ENCODE assay signal across 14 mouse cellular contexts in the genomic region with DNA sequence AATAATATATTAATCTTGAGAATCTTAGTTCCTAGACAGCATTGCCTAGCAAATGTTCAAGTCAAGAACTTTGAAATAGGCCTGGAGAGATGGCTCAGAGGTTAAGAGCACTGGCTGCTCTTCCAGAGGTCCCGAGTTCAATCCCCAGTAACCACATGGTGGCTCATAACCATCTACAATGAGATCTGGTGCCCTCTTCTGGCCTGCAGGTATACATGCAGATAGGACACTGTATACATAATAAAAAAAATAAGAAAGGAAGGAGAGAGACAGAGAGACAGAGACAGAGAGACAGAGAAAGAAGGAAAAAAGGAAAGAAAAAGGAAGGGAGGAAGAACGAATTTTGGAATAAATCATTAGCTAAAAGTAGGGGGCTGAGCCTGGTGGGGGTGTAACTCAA. TPM values are rescaled to one million over a fixed set of nuclear protein-coding genes. Genes with fewer than 3 reads are reported as not detected.
DNase-seq lines count a peak whose midpoint lies in the region; ATAC-seq and TF ChIP-seq lines count a peak whose summit lies in the region.
"Had no signal": no experiment of that assay in that cellular context is flagged by ENCODE, and none has a peak within 500 bp of the region (broad histone marks: within the 10 kb centered on the region; RNA-seq: fewer than 3 reads in every experiment).

No protein-coding gene starts in this region.

- no peaks in the 10 kb centered on the region for H3K36me3 ChIP-seq in liver, postnatal 0 days (replicated peaks; ENCODE audit: insufficient read depth, low read length)
- no peaks in the 10 kb centered on the region; the same call in 1 of the 2 replicates for H3K36me3 ChIP-seq in liver, embryonic 11.5 days (ENCODE audit: control insufficient read depth, insufficient read depth, low read length)
- no peaks in the 10 kb centered on the region for H3K36me3 ChIP-seq in ES-Bruce4 (ENCODE audit: control insufficient read depth, insufficient read depth, low read length, poor library complexity, severe bottlenecking)

- H3K9me3 ChIP-seq in liver, postnatal 0 days (ENCODE audit: low read length), result no peaks in the 10 kb centered on the region
- no peaks in the 10 kb centered on the region for H3K9me3 ChIP-seq in liver, embryonic 11.5 days (ENCODE audit: control insufficient read depth, low read length)
- no peaks in the 10 kb centered on the region for H3K9me3 ChIP-seq in ES-Bruce4 (replicated peaks; ENCODE audit: control insufficient read depth, insufficient read depth, low read length, poor library complexity, severe bottlenecking)
- H3K9me3 ChIP-seq: heart, embryonic 15.5 days; limb, embryonic 12.5 days had no signal

- H3K9ac ChIP-seq in liver, postnatal 0 days (replicated peaks), result no peak overlapping the region
- no peak overlapping the region for H3K9ac ChIP-seq in liver, embryonic 11.5 days (ENCODE audit: low read depth, low read length)
- no peak overlapping the region for H3K9ac ChIP-seq in ES-Bruce4 (ENCODE audit: low read depth, poor library complexity, severe bottlenecking)
- H3K9ac ChIP-seq: heart, embryonic 15.5 days; limb, embryonic 12.5 days had no signal

- no peaks in the 10 kb centered on the region for H3K27me3 ChIP-seq in liver, postnatal 0 days (ENCODE audit: insufficient read depth, low read length)
- no peaks in the 10 kb centered on the region for H3K27me3 ChIP-seq in liver, embryonic 11.5 days (replicated peaks; ENCODE audit: control insufficient read depth, insufficient read depth, low read length)
- H3K27me3 ChIP-seq in ES-Bruce4 (ENCODE audit: control insufficient read depth, insufficient read depth, low read length, poor library complexity, severe bottlenecking), result no peaks in the 10 kb centered on the region
- H3K27me3 ChIP-seq: heart, embryonic 15.5 days; limb, embryonic 12.5 days had no signal

- H3K4me2 ChIP-seq in liver, postnatal 0 days (ENCODE audit: low read depth, low read length), result no peak overlapping the region
- H3K4me2 ChIP-seq in liver, embryonic 11.5 days, result no peak overlapping the region
- H3K4me2 ChIP-seq: heart, embryonic 15.5 days; limb, embryonic 12.5 days had no signal

- peak; percentile 58 for TF ChIP-seq CTCF in liver, postnatal 0 days (IDR thresholded peaks at IDR 0.05; ENCODE audit: low read depth)
- TF ChIP-seq CTCF in ES-Bruce4 (IDR thresholded peaks at IDR 0.05; ENCODE audit: low read depth, low read length), result peak; percentile 6

- H3K4me1 ChIP-seq in liver, postnatal 0 days (ENCODE audit: insufficient read depth), result no peaks in the 10 kb centered on the region
- H3K4me1 ChIP-seq in liver, embryonic 11.5 days (replicated peaks; ENCODE audit: control insufficient read depth, insufficient read depth, low read length), result no peaks in the 10 kb centered on the region
- no peaks in the 10 kb centered on the region for H3K4me1 ChIP-seq in ES-Bruce4 (ENCODE audit: control insufficient read depth, insufficient read depth, low read length)
- H3K4me1 ChIP-seq: limb, embryonic 12.5 days had no signal

- H3K4me3 ChIP-seq in liver, postnatal 0 days (ENCODE audit: low read depth, low read length), result no peak overlapping the region
- no peak overlapping the region for H3K4me3 ChIP-seq in liver, embryonic 11.5 days (ENCODE audit: low read depth, low read length)
- no peak overlapping the region for H3K4me3 ChIP-seq in ES-Bruce4 (ENCODE audit: low read depth, low read length)
- H3K4me3 ChIP-seq: erythroblast, embryonic 14.5 days; heart, embryonic 15.5 days; limb, embryonic 12.5 days had no signal

- TF ChIP-seq POLR2A in ES-Bruce4 (IDR thresholded peaks at IDR 0.05; ENCODE audit: insufficient read depth, low read length), result no peak

- 32% methylated on average over 2 of the region's 2 CpGs for WGBS in liver, postnatal 0 days (ENCODE audit: insufficient replicate concordance)
- WGBS in liver, embryonic 11.5 days, result 54% methylated on average over 2 of the region's 2 CpGs

- no peak for ATAC-seq in liver, postnatal 0 days
- no peak for ATAC-seq in liver, embryonic 11.5 days (replicated peaks; ENCODE audit: low FRiP score)

- TF ChIP-seq EP300 in liver, postnatal 0 days (IDR thresholded peaks at IDR 0.05; ENCODE audit: low read depth), result no peak
- TF ChIP-seq EP300 in ES-Bruce4 (IDR thresholded peaks at IDR 0.05; ENCODE audit: insufficient read depth, low read depth, low read length), result no peak

- no peak overlapping the region for H3K27ac ChIP-seq in liver, postnatal 0 days (ENCODE audit: low read depth)
- no peak overlapping the region for H3K27ac ChIP-seq in liver, embryonic 11.5 days (ENCODE audit: low read depth, low read length)
- no peak overlapping the region for H3K27ac ChIP-seq in ES-Bruce4 (ENCODE audit: insufficient read depth, low read length)
- H3K27ac ChIP-seq: heart, embryonic 15.5 days; limb, embryonic 12.5 days had no signal

- peak; percentile 25 for DNase-seq in heart, adult 11 months
- no peak for DNase-seq in heart, adult 9 months (ENCODE audit: low spot score in 2 of 2)
- no peak for DNase-seq in liver, postnatal 0 days
- DNase-seq in liver, embryonic 11.5 days (ENCODE audit: low spot score), result no peak
- DNase-seq in naive thymus-derived CD4-positive, alpha-beta T cell, adult 2 months (ENCODE audit: low read depth), result peak; percentile 16
- no peak for DNase-seq in MN1 (ENCODE audit: low spot score)
- no peak for DNase-seq in spleen, adult 12 weeks (ENCODE audit: low spot score)
- DNase-seq: adrenal gland, postnatal 25 days; cerebellum, postnatal 14 days had no signal

RNA-seq across cellular contexts. Expression of a gene that starts 6.8 kb away (rescaled TPM):
- 0.11 and 0.54 TPM in 2 replicates for polyA plus RNA-seq in liver, postnatal 0 days (2015; fragmentation: Nextera tagmentation; extraction: Ambion mirVana)
- polyA plus RNA-seq in liver, embryonic 11.5 days (2014; fragmentation: Nextera tagmentation; extraction: Ambion mirVana), result 0.22 and 0.75 TPM in 2 replicates
- polyA plus RNA-seq in ES-Bruce4 (2011; ENCODE audit: insufficient read depth, insufficient read length, low read depth, missing spikeins), result not detected in 2 replicates
- polyA plus RNA-seq: erythroblast, embryonic 14.5 days; spleen, adult 2 months had no signal

RNA-seq across cellular contexts. Expression of a gene that starts 29.7 kb away (rescaled TPM):
- polyA plus RNA-seq in liver, postnatal 0 days (2015; fragmentation: Nextera tagmentation; extraction: Ambion mirVana), result 3.6 and 3.9 TPM in 2 replicates
- polyA plus RNA-seq in liver, embryonic 11.5 days (2014; fragmentation: Nextera tagmentation; extraction: Ambion mirVana), result 8.4 and 10.9 TPM in 2 replicates
- polyA plus RNA-seq in ES-Bruce4 (2011; ENCODE audit: insufficient read depth, insufficient read length, low read depth, missing spikeins), result 15.9 and 17.7 TPM in 2 replicates
- polyA plus RNA-seq: erythroblast, embryonic 14.5 days had no signal

RNA-seq across cellular contexts. Expression of a gene that starts 36.6 kb away (rescaled TPM):
- polyA plus RNA-seq in liver, postnatal 0 days (2015; fragmentation: Nextera tagmentation; extraction: Ambion mirVana), result 6.3 and 6.6 TPM in 2 replicates
- polyA plus RNA-seq in liver, embryonic 11.5 days (2014; fragmentation: Nextera tagmentation; extraction: Ambion mirVana), result 16.0 and 17.0 TPM in 2 replicates
- 23.1 and 27.9 TPM in 2 replicates for polyA plus RNA-seq in ES-Bruce4 (2011; ENCODE audit: insufficient read depth, insufficient read length, low read depth, missing spikeins)
- polyA plus RNA-seq: erythroblast, embryonic 14.5 days had no signal

RNA-seq across cellular contexts. Expression of a gene that starts 45.6 kb away (rescaled TPM):
- 55.8 and 59.6 TPM in 2 replicates for polyA plus RNA-seq in liver, postnatal 0 days (2015; fragmentation: Nextera tagmentation; extraction: Ambion mirVana)
- 98.3 and 110 TPM in 2 replicates for polyA plus RNA-seq in liver, embryonic 11.5 days (2014; fragmentation: Nextera tagmentation; extraction: Ambion mirVana)
- polyA plus RNA-seq in ES-Bruce4 (2011; ENCODE audit: insufficient read depth, insufficient read length, low read depth, missing spikeins), result 165 and 179 TPM in 2 replicates

Comparison
In these comparisons a context has a peak if more than half of its experiments do, and no peak if none do; other contexts are left out.
1. DNase-seq: peak in heart, adult 11 months (single experiment) and naive thymus-derived CD4-positive, alpha-beta T cell, adult 2 months (single experiment); none in heart, adult 9 months (0 of 2), liver, postnatal 0 days (single experiment), liver, embryonic 11.5 days (single experiment), MN1 (single experiment) and spleen, adult 12 weeks (single experiment).